Mouse (Mus musculus) telencephalon, adult 2 months (tissue): ENCODE measurements at regions not wholly inside any gene's neighbourhood (a gene's known extent, or its start where the extent isn't known, plus 50 kb on each side); places are given as distances from the start of the nearest gene placed in this dataset.
A peak's percentile ranks its signal among the peaks of the same experiment; 100 is the strongest.

ENCODE experiments used
- DNase-seq: peaks from one replicate; pipeline ENCODE4 v3.0.0-alpha.2; 2011; ENCODE audit warnings: low read depth, low spot score

- DNase-seq, result no peak
Observed at GRCm38 (mm10) chr4:9218380-9218779, 979.5 kb upstream of the Car8 start.

GRCm38 (mm10) chr4:9208606-9209005, 969.8 kb upstream of the Car8 start:
- DNase-seq, result no peak

GRCm38 (mm10) chr4:9200012-9200411, 961.2 kb upstream of the Car8 start:
- no peak for DNase-seq

GRCm38 (mm10) chr4:9196435-9196834, 957.6 kb upstream of the Car8 start:
- DNase-seq, result no peak

GRCm38 (mm10) chr4:9193121-9193520, 954.3 kb upstream of the Car8 start:
- DNase-seq, result peak; percentile 24

GRCm38 (mm10) chr4:9185156-9185875, 946.5 kb upstream of the Car8 start:
- no peak for DNase-seq

- DNase-seq, result no peak
Observed at GRCm38 (mm10) chr4:9184451-9185121, 945.7 kb upstream of the Car8 start.

GRCm38 (mm10) chr4:9174365-9174764, 935.5 kb upstream of the Car8 start:
- no peak for DNase-seq

- no peak for DNase-seq
Observed at GRCm38 (mm10) chr4:9162374-9162773, 923.5 kb upstream of the Car8 start.

GRCm38 (mm10) chr4:9161814-9162133, 922.9 kb upstream of the Car8 start:
- DNase-seq, result no peak

- DNase-seq, result no peak
Observed at GRCm38 (mm10) chr4:9161068-9161813, 922.4 kb upstream of the Car8 start.

GRCm38 (mm10) chr4:9147732-9148131, 908.9 kb upstream of the Car8 start:
- no peak for DNase-seq

GRCm38 (mm10) chr4:9144226-9145215, 905.7 kb upstream of the Car8 start:
- DNase-seq, result no peak

- DNase-seq, result no peak
Observed at GRCm38 (mm10) chr4:9143087-9143486, 904.2 kb upstream of the Car8 start.

- DNase-seq, result no peak
Observed at GRCm38 (mm10) chr4:9141946-9142683, 903.3 kb upstream of the Car8 start.

GRCm38 (mm10) chr4:9140691-9141090, 901.9 kb upstream of the Car8 start:
- DNase-seq, result no peak

GRCm38 (mm10) chr4:9136657-9137056, 897.8 kb upstream of the Car8 start:
- no peak for DNase-seq

GRCm38 (mm10) chr4:9136188-9136569, 897.3 kb upstream of the Car8 start:
- no peak for DNase-seq

- peak; percentile 85 for DNase-seq
Observed at GRCm38 (mm10) chr4:9135481-9136187, 896.8 kb upstream of the Car8 start.

GRCm38 (mm10) chr4:9133695-9134094, 894.9 kb upstream of the Car8 start:
- peak; percentile 67 for DNase-seq
